In the genomic region with DNA sequence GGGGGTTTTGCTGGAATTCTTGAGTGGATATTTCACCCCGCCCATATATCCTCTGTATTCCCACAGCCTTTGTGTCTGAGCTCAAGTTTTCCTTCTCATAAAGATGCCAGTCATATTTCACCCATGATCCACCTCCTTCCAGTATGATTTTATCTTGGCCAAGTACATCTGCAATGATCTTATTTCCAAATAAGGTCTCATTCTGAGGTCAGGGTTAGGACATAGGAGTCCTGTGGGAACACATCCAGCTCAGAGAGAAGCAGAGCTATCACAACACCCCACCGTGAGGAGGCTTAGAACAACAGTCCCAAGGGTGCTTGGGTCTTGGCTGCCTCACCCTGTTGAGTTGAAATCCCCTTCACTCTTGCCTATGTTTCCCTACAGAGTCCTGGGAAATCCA, we compare ENCODE assay signal across 19 mouse cellular contexts.
DNase-seq lines count a peak whose midpoint lies in the region; TF ChIP-seq lines count a peak whose summit lies in the region.
"Had no signal": no experiment of that assay in that cellular context is flagged by ENCODE, and none has a peak within 500 bp of the region (broad histone marks: within the 10 kb centered on the region; RNA-seq: fewer than 3 reads in every experiment).

No protein-coding gene starts in this region.

- 87% methylated on average over 2 of the region's 2 CpGs for WGBS in limb, embryonic 10.5 days

- peak overlapping the region; percentile 78 for H3K27ac ChIP-seq in embryonic fibroblast, embryonic 13.5 days (ENCODE audit: insufficient read depth, low read length)
- H3K27ac ChIP-seq in limb, embryonic 10.5 days: no peak overlapping the region

- TF ChIP-seq POLR2A in embryonic fibroblast, embryonic 13.5 days (IDR thresholded peaks at IDR 0.05; ENCODE audit: low read depth, low read length): no peak
- no peak for TF ChIP-seq POLR2A in myocyte (IDR thresholded peaks at IDR 0.05; ENCODE audit: insufficient read length, low read depth)

- no peaks in the 10 kb centered on the region for H3K36me3 ChIP-seq in myocyte (ENCODE audit: control insufficient read depth, insufficient read depth)
- H3K36me3 ChIP-seq in limb, embryonic 10.5 days: no peaks in the 10 kb centered on the region
- H3K36me3 ChIP-seq: G1E had no signal

- no peak for TF ChIP-seq CTCF in embryonic fibroblast, embryonic 13.5 days (IDR thresholded peaks at IDR 0.05; ENCODE audit: borderline replicate concordance, insufficient read depth, low read length)

- H3K9me3 ChIP-seq in limb, embryonic 10.5 days (replicated peaks): no peaks in the 10 kb centered on the region
- H3K9me3 ChIP-seq: G1E had no signal

- intact Hi-C loops in left cerebral cortex, postnatal 25 days (cut with DNase I): no loop called here

- no peak overlapping the region for H3K4me2 ChIP-seq in myocyte (ENCODE audit: low read depth)

- H3K27me3 ChIP-seq in myocyte (ENCODE audit: control insufficient read depth, insufficient read depth, insufficient read length): no peaks in the 10 kb centered on the region
- H3K27me3 ChIP-seq in limb, embryonic 10.5 days (ENCODE audit: low read depth, poor library complexity, severe bottlenecking): no peaks in the 10 kb centered on the region
- H3K27me3 ChIP-seq: CH12.LX had no signal

- peaks cover 10% of the 10 kb centered on the region; the same call in 1 of the 2 replicates for H3K4me1 ChIP-seq in embryonic fibroblast, embryonic 13.5 days (ENCODE audit: control insufficient read depth, insufficient read depth, low read length)
- H3K4me1 ChIP-seq in limb, embryonic 10.5 days: no peaks in the 10 kb centered on the region

- peak; percentile 52 for DNase-seq in fat pad, adult 2 months (ENCODE audit: extremely low read depth, low read depth, low spot score)
- DNase-seq in gonadal fat pad, adult 2 months (ENCODE audit: low read depth): peak; percentile 68
- no peak for DNase-seq in limb, embryonic 10.5 days (ENCODE audit: low spot score)
- DNase-seq in ovary, postnatal 10 days (ENCODE audit: low spot score): no peak
- DNase-seq in cerebellum, postnatal 14 days: no peak
- no peak for DNase-seq in left cerebral cortex, postnatal 25 days (ENCODE audit: low spot score in 2 of 2)
- DNase-seq: adrenal gland, adult 2 months; adrenal gland, adult 8-10 months; adrenal gland, postnatal 10 days; adrenal gland, postnatal 14 days; adrenal gland, postnatal 25 days; adrenal gland, postnatal 36 days; B cell, adult 2 months; cerebellum, adult 11 months; cerebellum, adult 11-12 months had no signal

- H3ac ChIP-seq in myocyte (ENCODE audit: control insufficient read depth, insufficient read length): no peak overlapping the region

- H3K79me2 ChIP-seq in myocyte (ENCODE audit: control insufficient read depth, insufficient read depth): no peaks in the 10 kb centered on the region

- no peak overlapping the region for H3K4me3 ChIP-seq in embryonic fibroblast, embryonic 13.5 days (ENCODE audit: insufficient read depth, low read length)
- no peak overlapping the region for H3K4me3 ChIP-seq in myocyte
- H3K4me3 ChIP-seq in limb, embryonic 10.5 days: no peak overlapping the region

TF ChIP-seq in myocyte, 11 proteins besides CTCF, POLR2A, EP300 and RAD21:
- peak; percentile 75 for TF ChIP-seq SRF (IDR thresholded peaks at IDR 0.05; ENCODE audit: control insufficient read depth, insufficient read length, low read depth)
- no peak for TF ChIP-seq USF1 (IDR thresholded peaks at IDR 0.05; ENCODE audit: low read depth)

Comparison
In these comparisons a context has a peak if more than half of its experiments do, and no peak if none do; other contexts are left out.
1. DNase-seq: peak in fat pad, adult 2 months (single experiment) and gonadal fat pad, adult 2 months (single experiment); none in limb, embryonic 10.5 days (single experiment), ovary, postnatal 10 days (single experiment), cerebellum, postnatal 14 days (0 of 2) and left cerebral cortex, postnatal 25 days (0 of 2).